Mouse (Mus musculus) heart, adult 2 months (tissue): ENCODE data around the gene Snrpf. TPM values are rescaled to one million over a fixed set of nuclear protein-coding genes. Genes with fewer than 3 reads are reported as not detected.
"Not testable (repeated sequence)": the region's sequence is repeated elsewhere in the genome, so short reads cannot be mapped to it uniquely, and the experiment has no call there.

Experiments
- DNase-seq, 2 experiments: peaks; one replicate each; pipeline ENCODE4 v3.0.0; 2021
- H3K27ac ChIP-seq: fragments of 200-600 bp; 2 replicates; pipeline ENCODE4 v1.8.1; 2022
- H3K27me3 ChIP-seq: fragments of 200-500 bp; 2 replicates; pipeline ENCODE4 v1.6.1; 2012; ENCODE audit warnings: mild to moderate bottlenecking, low read length, inconsistent platforms, mixed read lengths; ENCODE audit not compliant: control insufficient read depth, insufficient read depth
- H3K36me3 ChIP-seq: fragments of 200-500 bp; 2 replicates; pipeline ENCODE4 v1.6.1; 2012; ENCODE audit warnings: low read length, inconsistent platforms; ENCODE audit not compliant: control insufficient read depth, insufficient read depth
- H3K4me1 ChIP-seq: fragments of 200-500 bp; 2 replicates; pipeline ENCODE4 v1.6.1; 2011; ENCODE audit warnings: low read length; ENCODE audit not compliant: control insufficient read depth, insufficient read depth
- H3K4me3 ChIP-seq: fragments of 200-600 bp; 2 replicates; pipeline ENCODE4 v1.8.1; 2022
- H3K79me2 ChIP-seq: fragments of 200-500 bp; replicated peaks from 2 replicates; pipeline ENCODE4 v1.6.1; 2012; ENCODE audit warnings: mild to moderate bottlenecking, inconsistent platforms, low read length, moderate library complexity, mixed read lengths; ENCODE audit not compliant: control insufficient read depth, insufficient read depth
- H3K9ac ChIP-seq: fragments of 200-500 bp; 2 replicates; pipeline ENCODE4 v1.6.1; 2012; ENCODE audit warnings: low read depth, mild to moderate bottlenecking, control low read depth, inconsistent platforms, low read length, mixed read lengths
- CTCF ChIP-seq: fragments of 200-600 bp; IDR thresholded peaks from 2 replicates; pipeline ENCODE4 v1.8.1; 2022; ENCODE audit warnings: antibody characterized with exemption, mild to moderate bottlenecking, moderate library complexity
- EP300 ChIP-seq: fragments of 200-500 bp; IDR thresholded peaks from 2 replicates; pipeline ENCODE4 v1.6.1; 2011; ENCODE audit warnings: low read depth, low read length, control low read depth; ENCODE audit not compliant: insufficient read depth
- POLR2A ChIP-seq: fragments of 200-500 bp; IDR thresholded peaks from 2 replicates; pipeline ENCODE4 v1.6.1; 2011; ENCODE audit warnings: mild to moderate bottlenecking, low read depth, low read length, control low read depth; ENCODE audit not compliant: insufficient read depth
- WGBS: fragments of 180-500 bp; shearing (Covaris S2); methylation state at CpG from one replicate; pipeline ENCODE4 v1.1.7; 2018; 5-methylcytosine and 5-hydroxymethylcytosine counted together
- intact Hi-C: fragments of 180-260 bp; cut with DNase I; formaldehyde crosslinking; loops from one replicate; pipeline ENCODE4 v1.15.1; 2025
- polyA plus RNA-seq: library from polyadenylated mRNA; depleted of rRNA; stranded (reverse); fragments of >200 nt; gene quantifications from 2 replicates; pipeline ENCODE4 v1.2.3, GENCODE M21; 2012
- total RNA-seq, 2 experiments: library from RNA; stranded (reverse); gene quantifications; 2 replicates each; pipeline ENCODE4 v1.2.3; 2021

The Snrpf gene
- total and polyA plus RNA-seq, 3 experiments = 9.6 to 20.5 (median 11.3) TPM

DNA sequence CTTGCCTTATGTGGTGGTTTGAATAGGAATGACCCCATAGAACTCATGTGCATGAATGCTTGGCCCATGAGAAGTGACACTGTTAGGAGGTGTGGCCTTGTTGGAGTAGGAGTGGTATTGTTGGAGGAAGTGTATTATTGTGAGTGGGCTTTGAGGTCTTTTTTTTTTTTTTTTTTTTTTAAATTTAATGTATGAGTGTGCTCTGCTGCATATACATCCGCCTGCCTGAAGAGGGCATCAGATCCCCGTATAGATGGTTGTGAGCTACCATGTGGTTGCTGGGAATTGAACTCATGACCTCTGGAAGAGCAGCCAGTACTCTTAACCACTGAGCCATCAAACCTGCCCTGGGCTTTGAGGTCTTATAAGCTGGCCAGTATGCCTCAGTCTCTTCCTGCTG is 17.3 kb downstream of the Snrpf start:
- intact Hi-C loops = loop anchor here (10.0 kb wide), 2 partner anchors 87 to 527 kb away; partner anchors contain the start of gene Hal
- no peaks in the 10 kb centered on the region for H3K79me2 ChIP-seq
- no peaks in the 10 kb centered on the region for H3K4me1 ChIP-seq
- WGBS = 36% methylated on average over 2 of the region's 2 CpGs
- no peak overlapping the region for H3K4me3 ChIP-seq
- no peaks in the 10 kb centered on the region for H3K27me3 ChIP-seq
- TF ChIP-seq POLR2A (no peak), EP300 (no peak), CTCF (no peak)
- H3K27ac ChIP-seq = no peak overlapping the region
- H3K9ac ChIP-seq = no peak overlapping the region
- no peaks in the 10 kb centered on the region for H3K36me3 ChIP-seq
- DNase-seq = no peak

- Histone ChIP-seq H3K36me3 (no peaks in the 10 kb centered on the region), H3K9ac (no peak overlapping the region), H3K4me1 (no peaks in the 10 kb centered on the region), H3K27me3 (no peaks in the 10 kb centered on the region), H3K4me3 (no peak overlapping the region), H3K79me2 (no peaks in the 10 kb centered on the region), H3K27ac (no peak overlapping the region)
- no peak for DNase-seq
- TF ChIP-seq POLR2A (no peak), EP300 (no peak), CTCF (no peak)
- intact Hi-C loops = no loop called here
- 83% methylated on average over 6 of the region's 6 CpGs for WGBS
Measured at GRCm38 (mm10) chr10:93568671-93569070, 20.8 kb downstream of the Snrpf start.

GRCm38 (mm10) chr10:93567841-93568566 is 21.5 kb downstream of the Snrpf start:
- no peak overlapping the region for H3K9ac ChIP-seq
- TF ChIP-seq POLR2A (no peak), CTCF (no peak), EP300 (no peak)
- H3K4me3 ChIP-seq = no peak overlapping the region
- no peaks in the 10 kb centered on the region for H3K4me1 ChIP-seq
- intact Hi-C loops = no loop called here
- H3K79me2 ChIP-seq = no peaks in the 10 kb centered on the region
- 86% methylated on average over 11 of the region's 11 CpGs for WGBS
- H3K27me3 ChIP-seq = no peaks in the 10 kb centered on the region
- no peak for DNase-seq
- no peak overlapping the region for H3K27ac ChIP-seq
- no peaks in the 10 kb centered on the region for H3K36me3 ChIP-seq

DNA sequence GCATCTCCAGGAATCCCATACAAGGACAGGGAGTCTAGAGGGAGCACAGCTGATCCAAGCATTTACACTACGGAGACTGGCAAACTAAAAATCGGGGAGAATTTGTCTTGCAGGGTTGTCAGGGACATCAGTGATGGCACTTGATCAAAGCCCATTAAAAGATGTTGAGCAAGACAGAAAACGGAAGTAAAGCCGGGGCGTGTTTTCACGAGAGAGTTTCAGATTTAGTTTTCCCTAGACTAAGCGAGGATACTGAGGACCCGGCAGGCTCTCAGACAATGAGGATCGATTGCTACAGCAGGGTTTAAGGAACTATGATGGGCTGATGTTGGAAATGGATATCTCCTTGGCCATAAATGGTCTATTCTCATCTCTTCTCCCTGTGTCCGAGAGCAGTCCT is 22.4 kb downstream of the Snrpf start:
- H3K9ac ChIP-seq = no peak overlapping the region
- TF ChIP-seq EP300 = no peak
- TF ChIP-seq POLR2A = no peak
- TF ChIP-seq CTCF = no peak
- H3K27me3 ChIP-seq = no peaks in the 10 kb centered on the region
- intact Hi-C loops = no loop called here
- H3K27ac ChIP-seq = no peak overlapping the region
- WGBS = 81% methylated on average over 10 of the region's 10 CpGs
- H3K4me3 ChIP-seq = no peak overlapping the region
- H3K4me1 ChIP-seq = no peaks in the 10 kb centered on the region
- no peaks in the 10 kb centered on the region for H3K36me3 ChIP-seq
- no peaks in the 10 kb centered on the region for H3K79me2 ChIP-seq
- DNase-seq = no peak

- DNase-seq = no peak
- Histone ChIP-seq H3K9ac (no peak overlapping the region), H3K4me1 (no peaks in the 10 kb centered on the region), H3K79me2 (no peaks in the 10 kb centered on the region), H3K27ac (no peak overlapping the region), H3K4me3 (no peak overlapping the region), H3K27me3 (no peaks in the 10 kb centered on the region), H3K36me3 (no peaks in the 10 kb centered on the region)
- intact Hi-C loops = no loop called here
- WGBS = 73% methylated on average over 14 of the region's 14 CpGs
- no peak for TF ChIP-seq CTCF
- TF ChIP-seq POLR2A = no peak
- no peak for TF ChIP-seq EP300
Measured at GRCm38 (mm10) chr10:93564518-93565090, 24.9 kb downstream of the Snrpf start.

DNA sequence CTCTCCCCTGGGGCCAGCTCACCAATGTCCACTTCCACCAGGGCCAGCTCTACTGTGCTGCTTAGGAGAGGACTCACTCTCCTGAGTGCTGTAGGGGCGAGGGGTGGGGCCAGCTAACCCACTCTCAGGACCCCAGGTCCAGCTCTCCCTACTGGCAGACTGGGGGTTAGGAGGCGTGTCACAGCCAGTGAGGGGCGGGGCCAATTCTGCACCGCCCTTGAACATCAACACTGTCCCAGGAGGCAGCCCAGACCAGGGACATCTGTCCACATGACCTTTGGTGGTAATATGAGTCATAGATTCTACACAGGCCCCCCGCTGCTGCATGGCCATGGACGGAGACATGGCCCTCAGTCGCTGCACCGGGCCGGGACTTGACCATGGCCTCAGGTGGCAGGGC is 29.7 kb downstream of the Snrpf start:
- H3K4me1 ChIP-seq = no peaks in the 10 kb centered on the region
- no peaks in the 10 kb centered on the region for H3K36me3 ChIP-seq
- no peak for DNase-seq
- intact Hi-C loops = no loop called here
- no peak overlapping the region for H3K4me3 ChIP-seq
- H3K27me3 ChIP-seq = no peaks in the 10 kb centered on the region
- WGBS = 57% methylated on average over 9 of the region's 9 CpGs
- H3K9ac ChIP-seq = no peak overlapping the region
- TF ChIP-seq EP300 (no peak), POLR2A (no peak), CTCF (no peak)
- no peaks in the 10 kb centered on the region for H3K79me2 ChIP-seq
- no peak overlapping the region for H3K27ac ChIP-seq

- WGBS = 75% methylated on average over 2 of the region's 2 CpGs
- intact Hi-C loops, H3K79me2 ChIP-seq, H3K9ac ChIP-seq, DNase-seq, H3K4me1 ChIP-seq, H3K27me3 ChIP-seq, H3K4me3 ChIP-seq, H3K27ac ChIP-seq, H3K36me3 ChIP-seq: not testable (repeated sequence)
Measured at GRCm38 (mm10) chr10:93557971-93558370, 31.5 kb downstream of the Snrpf start.
